Mouse (Mus musculus) heart, postnatal 4 days (tissue): ENCODE measurements around the gene Gm10521. TPM values are rescaled to one million over a fixed set of nuclear protein-coding genes. Genes with fewer than 3 reads are reported as not detected.

ENCODE experiments used
- total RNA-seq, 2 experiments: library from RNA; stranded (reverse); gene quantifications; 2 replicates each; pipeline ENCODE4 v1.2.3; 2021

Gene Gm10521
- total RNA-seq, 2 experiments from 2014 or later = 0.16 TPM; not detected in 1

Other genes with a start within 250 kb of the Gm10521 start
- gene Slamf7, start 242.6 kb upstream of the Gm10521 start, total RNA-seq = not detected
- 1 to 10 TPM in 1 of 2 experiments, under 1 TPM in 1; 0.65 to 1.0 TPM for gene Cd48, start 213.7 kb upstream of the Gm10521 start, total RNA-seq
- under 1 TPM; 0.07 to 0.10 TPM for gene Slamf1, start 128.5 kb upstream of the Gm10521 start, total RNA-seq
- 1 to 10 TPM; 1.6 to 2.3 TPM for gene Cd84, start 56.0 kb upstream of the Gm10521 start, total RNA-seq
- gene Slamf6, start 21.9 kb downstream of the Gm10521 start, total RNA-seq = under 1 TPM; 0.14 to 0.17 TPM
- gene Vangl2, start 132.8 kb downstream of the Gm10521 start, total RNA-seq = 10 to 100 TPM; 12.3 to 12.4 TPM
- gene Nhlh1, start 161.9 kb downstream of the Gm10521 start, total RNA-seq = not detected
- 100 to 1,000 TPM; 160 to 167 TPM for gene Copa, start 186.9 kb downstream of the Gm10521 start, total RNA-seq
- gene Ncstn, start 187.1 kb downstream of the Gm10521 start, total RNA-seq = 10 to 100 TPM; 65.6 to 67.4 TPM
- 100 to 1,000 TPM; 129 to 134 TPM for gene Pex19, start 231.1 kb downstream of the Gm10521 start, total RNA-seq